Mouse (Mus musculus): ENCODE results near the gene Olfr153. TPM values are rescaled to one million over a fixed set of nuclear protein-coding genes. Genes with fewer than 3 reads are reported as not detected.
A peak's percentile ranks its signal among the peaks of the same experiment; 100 is the strongest.
"Not testable (repeated sequence)": the region's sequence is repeated elsewhere in the genome, so short reads cannot be mapped to it uniquely, and the experiment has no call there.

Olfr153 gene
- not detected for total RNA-seq (2021)

GRCm38 (mm10) chr2:87531496-87531895 is at the start of gene Olfr153:
Gene Olfr153 (plus strand): TSS chr2:87531796.
- DNase-seq, result no peak
- intact Hi-C loops (cut with DNase I), result no loop called here

- DNase-seq, result no peak
- intact Hi-C loops (cut with DNase I), result no loop called here
Measured at GRCm38 (mm10) chr2:87482276-87482675, 49.3 kb upstream of the Olfr153 start.

- intact Hi-C loops (cut with DNase I); DNase-seq: not testable (repeated sequence)
Measured at GRCm38 (mm10) chr2:87496993-87497392, 34.6 kb upstream of the Olfr153 start, which contains the start of gene Pramel7. Gene Pramel7 (minus strand): TSS chr2:87497093.

GRCm38 (mm10) chr2:87506265-87506664 is 25.3 kb upstream of the Olfr153 start, which contains the start of gene Pramel6:
Gene Pramel6 (plus strand): TSS chr2:87506565.
- intact Hi-C loops (cut with DNase I), result no loop called here
- no peak for DNase-seq

GRCm38 (mm10) chr2:87515046-87515445 is 16.6 kb upstream of the Olfr153 start:
- DNase-seq, result no peak
- intact Hi-C loops (cut with DNase I), result no loop called here

- intact Hi-C loops (cut with DNase I), result no loop called here
- no peak for DNase-seq
Measured at GRCm38 (mm10) chr2:87515457-87516060, 16.0 kb upstream of the Olfr153 start.

- no peak for DNase-seq
- intact Hi-C loops (cut with DNase I), result no loop called here
Measured at GRCm38 (mm10) chr2:87516581-87516980, 15.0 kb upstream of the Olfr153 start.

- intact Hi-C loops (cut with DNase I), result no loop called here
- DNase-seq, result peak; percentile 3
Measured at GRCm38 (mm10) chr2:87520651-87521050, 10.9 kb upstream of the Olfr153 start.

GRCm38 (mm10) chr2:87525899-87526616 is 5.5 kb upstream of the Olfr153 start:
- intact Hi-C loops (cut with DNase I), result not testable (repeated sequence)

GRCm38 (mm10) chr2:87534826-87535225 is 3.2 kb downstream of the Olfr153 start:
- DNase-seq, result no peak
- intact Hi-C loops (cut with DNase I), result no loop called here

More at GRCm38 (mm10) chr2:87525899-87526616, 5.5 kb upstream of the Olfr153 start:
- DNase-seq, result peak; percentile 2

- intact Hi-C loops (cut with DNase I), result no loop called here
- DNase-seq, result no peak
Measured at GRCm38 (mm10) chr2:87545442-87545841, 13.8 kb downstream of the Olfr153 start, which contains the start of gene Olfr1128. Gene Olfr1128 (minus strand): TSS chr2:87545542.

GRCm38 (mm10) chr2:87573602-87574001 is 42.0 kb downstream of the Olfr153 start, which contains the start of gene Olfr1129:
Gene Olfr1129 (plus strand): TSS chr2:87573902.
- DNase-seq; intact Hi-C loops (cut with DNase I): not testable (repeated sequence)

Other genes with a start within 250 kb of the Olfr153 start
- not detected for gene Olfr1118, start 224.2 kb upstream of the Olfr153 start, total RNA-seq (2021)
- not detected for gene Olfr1120, start 177.0 kb upstream of the Olfr153 start, total RNA-seq (2021)
- not detected for gene Olfr1121, start 161.9 kb upstream of the Olfr153 start, total RNA-seq (2021)
- gene Olfr1122, start 145.9 kb upstream of the Olfr153 start, total RNA-seq (2021), result under 1 TPM; 0.08 TPM
- not detected for gene Olfr1123, start 115.2 kb upstream of the Olfr153 start, total RNA-seq (2021)
- not detected for gene Olfr1124, start 101.5 kb upstream of the Olfr153 start, total RNA-seq (2021)
- not detected for gene Olfr1126, start 77.8 kb upstream of the Olfr153 start, total RNA-seq (2021)
- not detected for gene Pramel7, start 34.7 kb upstream of the Olfr153 start, total RNA-seq (2021)
- gene Pramel6, start 25.2 kb upstream of the Olfr153 start, total RNA-seq (2021), result not detected
- gene Olfr1128, start 13.7 kb downstream of the Olfr153 start, total RNA-seq (2021), result not detected
- gene Olfr1129, start 42.1 kb downstream of the Olfr153 start, total RNA-seq (2021), result not detected
- not detected for gene Olfr1130, start 74.4 kb downstream of the Olfr153 start, total RNA-seq (2021)
- not detected for gene Olfr1131, start 95.3 kb downstream of the Olfr153 start, total RNA-seq (2021)
- gene Olfr1132, start 105.7 kb downstream of the Olfr153 start, total RNA-seq (2021), result not detected
- gene Olfr1133, start 115.6 kb downstream of the Olfr153 start, total RNA-seq (2021), result not detected
- not detected for gene Olfr1134, start 126.7 kb downstream of the Olfr153 start, total RNA-seq (2021)
- gene Olfr1135, start 141.9 kb downstream of the Olfr153 start, total RNA-seq (2021), result not detected
- not detected for gene Olfr1136, start 162.2 kb downstream of the Olfr153 start, total RNA-seq (2021)
- not detected for gene Olfr1137, start 181.4 kb downstream of the Olfr153 start, total RNA-seq (2021)
- not detected for gene Olfr1138, start 208.2 kb downstream of the Olfr153 start, total RNA-seq (2021)
- not detected for gene Olfr1140, start 212.0 kb downstream of the Olfr153 start, total RNA-seq (2021)
- gene Olfr1141, start 222.2 kb downstream of the Olfr153 start, total RNA-seq (2021), result not detected
- not detected for gene Olfr152, start 247.7 kb downstream of the Olfr153 start, total RNA-seq (2021)

Measured in left cerebral cortex, postnatal 4 days (tissue).